Mouse (Mus musculus) central nervous system, embryonic 18 days (tissue): Measurements from ENCODE around the gene Lrrfip1. TPM values are rescaled to one million over a fixed set of nuclear protein-coding genes. Genes with fewer than 3 reads are reported as not detected.

Experiments used
- polyA plus RNA-seq: library from polyadenylated mRNA; depleted of rRNA; stranded (reverse); fragments of >200 nt; gene quantifications from 2 replicates; pipeline ENCODE4 v1.2.3, GENCODE M21; 2012; rRNA removed

The Lrrfip1 gene
- polyA plus RNA-seq = 56.5 and 59.3 TPM in 2 replicates

DNA sequence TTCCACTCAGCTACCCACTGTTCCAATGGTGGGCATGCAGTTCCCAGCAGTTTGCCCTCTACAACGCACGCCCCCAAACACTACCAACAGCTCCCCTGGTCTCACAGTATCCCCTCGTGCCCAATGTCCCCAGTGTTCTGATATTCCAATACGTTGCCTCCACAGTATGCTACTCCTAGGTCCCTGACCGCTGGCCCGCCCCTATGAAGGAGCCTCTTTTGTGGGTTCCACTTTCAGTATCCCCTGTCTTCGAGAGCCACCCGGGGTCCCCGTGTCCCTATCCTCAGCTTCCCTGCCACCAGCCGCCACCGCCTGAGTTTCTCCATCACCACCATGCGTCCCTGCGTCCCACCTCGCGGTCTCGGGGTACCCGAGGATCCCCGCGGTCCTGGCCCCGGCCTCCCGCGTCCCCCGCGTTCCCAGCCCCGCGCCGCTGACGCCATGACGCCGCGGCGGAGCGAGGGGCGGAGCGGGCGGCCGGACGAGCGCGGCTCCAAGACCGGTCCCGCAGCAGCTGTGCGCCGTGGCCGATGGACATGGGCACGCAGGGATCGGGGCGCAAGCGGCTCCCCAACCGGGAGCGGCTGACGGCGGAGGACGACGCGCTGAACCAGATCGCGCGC, at the start of gene Lrrfip1:
Gene Lrrfip1, plus strand, starts transcription at position 470 of the 623 bp plus-strand sequence.

GRCm38 (mm10) chr1:90952808-90953207, 45.7 kb upstream of the Lrrfip1 start, which contains the start of gene Prlh:
TSS of gene Prlh (plus strand) at chr1:90953108.

DNA sequence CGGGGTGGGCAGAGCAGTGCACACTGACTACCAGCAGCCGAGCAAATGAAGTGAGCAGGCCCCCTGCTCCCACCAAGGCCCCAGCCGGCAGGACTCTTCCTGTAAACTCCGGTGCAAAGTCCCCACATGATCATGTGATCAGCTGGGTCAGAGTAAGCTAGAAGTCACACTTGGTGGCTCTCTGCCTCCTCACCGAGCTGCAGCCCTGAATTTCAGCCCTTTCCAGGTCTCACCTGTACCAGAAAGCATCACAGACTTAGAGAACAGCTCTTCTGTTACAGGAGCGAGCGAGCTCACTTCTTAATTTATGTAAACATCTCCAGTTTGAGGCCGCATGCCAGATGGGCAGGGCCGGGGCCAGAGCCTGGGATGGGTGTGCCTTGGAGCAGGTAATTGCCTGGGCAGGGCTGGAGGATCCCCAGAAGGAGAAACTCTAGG, 29.2 kb upstream of the Lrrfip1 start, which contains the start of gene Rab17:
Gene Rab17, minus strand, starts transcription at position 315 of the 438 bp plus-strand sequence.

GRCm38 (mm10) chr1:91144813-91145212, 146.3 kb downstream of the Lrrfip1 start, which contains the start of gene Rbm44:
TSS of gene Rbm44 (plus strand) at chr1:91145089.

Other genes starting within 250 kb of the Lrrfip1 start
- 15.2 and 30.2 TPM in 2 replicates for gene Col6a3, start 154.8 kb upstream of the Lrrfip1 start, polyA plus RNA-seq
- gene Mlph, start 83.7 kb upstream of the Lrrfip1 start, polyA plus RNA-seq = 0.23 and 1.00 TPM in 2 replicates
- not detected in 2 replicates for gene Prlh, start 45.6 kb upstream of the Lrrfip1 start, polyA plus RNA-seq
- 0.17 and 0.80 TPM in 2 replicates for gene Rab17, start 29.1 kb upstream of the Lrrfip1 start, polyA plus RNA-seq
- 0.10 and 0.19 TPM in 2 replicates for gene Rbm44, start 146.4 kb downstream of the Lrrfip1 start, polyA plus RNA-seq
- gene Ramp1, start 181.1 kb downstream of the Lrrfip1 start, polyA plus RNA-seq = 11.7 and 15.8 TPM in 2 replicates